Mouse (Mus musculus) liver (tissue): ENCODE results near the gene Utp3.

ENCODE experiments used
- DNase-seq: peaks from one replicate; pipeline ENCODE4 v3.0.0-alpha.2; 2020; ENCODE audit warnings: mixed read lengths

The Utp3 gene

GRCm38 (mm10) chr5:88574829-88575228 lies 20.6 kb downstream of the Utp3 start:
- no peak for DNase-seq

GRCm38 (mm10) chr5:88575506-88576338 lies 21.5 kb downstream of the Utp3 start:
- no peak for DNase-seq

GRCm38 (mm10) chr5:88580681-88581080 lies 26.4 kb downstream of the Utp3 start:
- no peak for DNase-seq

GRCm38 (mm10) chr5:88581343-88581742 lies 27.1 kb downstream of the Utp3 start:
- DNase-seq = no peak

GRCm38 (mm10) chr5:88583271-88584031 lies 29.2 kb downstream of the Utp3 start:
- no peak for DNase-seq

- DNase-seq = no peak
Measured at GRCm38 (mm10) chr5:88584061-88584460, 29.8 kb downstream of the Utp3 start.

- DNase-seq = no peak
Measured at GRCm38 (mm10) chr5:88586407-88587174, 32.3 kb downstream of the Utp3 start.

- DNase-seq = peak; percentile 58
Measured at GRCm38 (mm10) chr5:88587211-88587934, 33.1 kb downstream of the Utp3 start.

GRCm38 (mm10) chr5:88588481-88588880 lies 34.2 kb downstream of the Utp3 start:
- DNase-seq = no peak

- peak; percentile 32 for DNase-seq
Measured at GRCm38 (mm10) chr5:88593421-88594172, 39.3 kb downstream of the Utp3 start.

- no peak for DNase-seq
Measured at GRCm38 (mm10) chr5:88594173-88594569, 39.9 kb downstream of the Utp3 start.

GRCm38 (mm10) chr5:88595537-88596455 lies 41.5 kb downstream of the Utp3 start:
- no peak for DNase-seq

GRCm38 (mm10) chr5:88598961-88599360 lies 44.7 kb downstream of the Utp3 start:
- DNase-seq = no peak

- no peak for DNase-seq
Measured at GRCm38 (mm10) chr5:88602030-88602429, 47.8 kb downstream of the Utp3 start.

GRCm38 (mm10) chr5:88602713-88603112 lies 48.5 kb downstream of the Utp3 start:
- DNase-seq = no peak

- no peak for DNase-seq
Measured at GRCm38 (mm10) chr5:88604046-88604445, 49.8 kb downstream of the Utp3 start.

- no peak for DNase-seq
Measured at GRCm38 (mm10) chr5:88604641-88605358, 50.5 kb downstream of the Utp3 start.
